Mouse (Mus musculus) lung, postnatal 10 days (tissue): Measurements from ENCODE around the gene Ret.
A peak's percentile ranks its signal among the peaks of the same experiment; 100 is the strongest.

ENCODE experiments used
- DNase-seq: peaks from one replicate; pipeline ENCODE4 v3.0.0; 2021

The Ret gene

DNA sequence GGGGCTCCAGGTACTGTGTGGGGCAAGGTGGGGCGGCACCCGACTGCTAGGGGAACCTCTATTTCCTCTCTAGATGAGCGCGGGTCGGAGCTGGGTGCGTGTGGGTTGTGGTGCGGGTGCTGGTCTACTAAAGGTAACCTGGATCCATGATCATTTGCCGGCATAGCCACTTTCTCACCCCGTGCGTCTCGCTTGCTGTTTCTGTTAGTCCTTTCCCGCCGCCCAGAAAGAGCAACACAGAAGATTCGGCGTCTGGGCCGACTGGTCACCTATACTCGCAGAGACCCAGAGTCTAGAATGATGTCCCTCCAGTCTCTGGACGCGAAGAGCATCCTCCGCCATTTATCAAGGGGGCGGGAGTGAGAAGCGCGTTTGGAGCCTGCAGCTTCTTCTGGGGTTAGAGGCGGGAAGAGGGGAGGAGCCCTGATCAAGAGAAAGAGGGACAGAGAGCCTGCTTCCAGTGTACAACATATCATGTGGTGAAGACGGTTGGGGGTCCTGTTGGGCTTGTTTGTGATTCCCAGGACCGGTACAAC is at the start of gene Ret:
Gene Ret (minus strand): TSS at position 279 of the 536 bp plus-strand sequence.
- DNase-seq, result no peak

- no peak for DNase-seq
Observed at GRCm38 (mm10) chr6:118247161-118247560, 49.6 kb upstream of the Ret start.

DNA sequence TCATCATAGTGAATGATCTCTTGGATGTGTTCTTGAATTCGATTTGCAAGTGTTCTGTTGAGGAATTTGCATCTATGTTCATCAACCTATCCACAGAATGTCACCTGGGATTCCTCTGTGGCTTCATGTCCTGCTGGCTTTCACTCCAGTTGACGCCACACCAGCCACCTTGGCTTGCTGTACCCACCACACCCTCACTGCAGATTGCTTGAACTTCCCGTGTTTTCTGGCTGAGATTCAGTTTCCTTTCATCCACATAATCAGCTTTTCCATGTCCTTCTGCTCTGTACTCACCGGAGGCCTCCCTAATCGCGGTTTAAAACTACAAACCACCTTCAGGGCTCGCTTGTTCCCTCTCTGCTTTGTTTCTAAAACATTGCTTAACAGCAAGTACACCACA is 46.6 kb upstream of the Ret start:
- DNase-seq, result no peak

DNA sequence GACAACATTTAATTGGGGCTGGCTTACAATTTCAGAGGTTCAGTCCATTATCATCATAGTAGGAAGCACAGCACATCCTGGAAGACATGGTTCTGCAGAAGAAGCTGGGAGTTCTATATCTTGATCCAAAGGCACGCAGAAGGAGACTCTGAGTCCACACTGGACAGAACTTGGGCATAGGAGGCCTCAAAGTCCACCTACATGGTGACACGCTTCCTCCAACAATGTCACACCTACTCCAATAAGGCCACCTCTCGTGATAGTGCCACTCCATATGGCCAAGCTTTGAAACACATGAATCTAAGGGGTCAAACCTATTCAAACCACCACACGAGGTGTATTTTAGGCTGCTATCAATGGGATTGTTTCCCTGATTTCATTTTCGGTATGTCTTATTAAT is 45.4 kb upstream of the Ret start:
- no peak for DNase-seq

GRCm38 (mm10) chr6:118226072-118226471 is 28.6 kb upstream of the Ret start:
- DNase-seq, result no peak

DNA sequence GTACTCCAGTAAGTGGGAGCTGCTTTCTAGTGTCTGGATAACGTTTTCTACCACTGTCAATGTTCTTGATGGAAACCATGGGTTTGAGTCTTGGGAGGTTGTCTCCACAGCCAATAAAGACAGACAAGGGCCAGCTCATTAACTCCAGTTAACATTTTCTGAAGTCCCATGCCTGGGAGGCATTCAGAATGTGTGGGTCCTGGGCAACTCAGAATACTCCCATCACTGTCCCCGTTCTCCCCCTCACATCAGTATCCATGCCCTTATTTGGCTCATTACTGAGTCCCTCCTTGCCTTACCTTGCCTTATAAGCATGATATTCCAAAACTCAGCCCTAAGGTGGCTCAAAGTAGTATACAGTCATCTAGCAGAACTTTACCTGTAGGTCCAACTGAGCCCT is 25.0 kb upstream of the Ret start:
- DNase-seq, result no peak

DNA sequence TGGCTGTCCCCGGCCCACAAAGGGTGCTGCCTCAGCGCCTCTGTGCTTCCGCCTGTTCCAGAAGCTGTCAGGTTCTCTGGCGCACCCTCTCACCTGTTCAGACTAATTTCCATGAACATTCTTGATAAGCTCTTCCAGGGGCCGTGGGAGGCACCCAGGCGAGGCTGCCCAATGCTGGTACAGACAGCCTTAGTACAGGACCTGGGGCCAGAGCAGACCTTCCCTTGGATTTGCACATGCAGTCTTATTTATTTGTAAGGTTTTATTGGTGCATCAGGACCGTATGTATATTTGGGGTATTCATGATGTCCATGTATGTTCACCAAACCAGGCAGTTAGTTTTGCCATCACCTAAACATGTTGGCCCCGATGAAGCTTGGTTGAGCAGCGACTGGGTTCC is 18.2 kb upstream of the Ret start:
- no peak for DNase-seq

DNA sequence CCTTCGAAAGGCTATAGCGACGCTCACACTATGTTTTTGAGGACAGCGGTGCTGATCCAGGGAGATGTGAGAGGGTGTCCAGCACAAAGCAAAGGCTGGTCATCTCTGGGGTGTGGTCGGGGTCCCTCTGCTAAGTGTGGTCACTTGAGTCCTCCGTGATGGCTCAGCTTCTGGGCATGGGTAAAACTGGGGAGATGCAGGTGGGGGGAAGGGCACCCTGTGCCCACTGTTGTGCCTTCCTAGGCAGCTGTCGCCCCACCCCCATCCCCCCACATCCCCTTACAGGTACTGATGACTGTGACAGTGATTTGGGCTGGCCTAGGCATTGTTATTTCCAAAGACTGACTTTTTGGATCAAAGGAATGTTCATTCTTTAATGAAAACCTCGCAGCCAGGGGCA is 10.8 kb upstream of the Ret start:
- no peak for DNase-seq

DNA sequence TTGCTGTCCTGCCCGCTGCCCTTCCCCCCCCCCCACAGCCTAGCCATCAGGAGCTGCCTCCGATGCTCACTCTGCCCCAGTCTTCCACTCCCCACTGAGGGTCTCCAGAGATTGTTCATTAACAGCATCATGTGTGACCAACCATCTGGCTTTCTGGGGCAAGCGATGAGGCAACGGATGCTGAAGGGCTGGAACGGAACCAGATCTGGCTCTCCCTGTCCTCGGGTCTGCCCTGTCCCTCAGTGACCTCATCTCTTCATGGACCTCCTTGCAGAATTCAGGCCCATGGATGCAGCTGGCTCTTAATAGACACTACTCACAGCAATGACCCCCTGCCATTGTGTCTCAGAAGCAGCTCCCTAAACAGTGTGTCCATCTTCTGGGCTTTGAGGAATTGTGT is 8.9 kb upstream of the Ret start:
- no peak for DNase-seq

DNA sequence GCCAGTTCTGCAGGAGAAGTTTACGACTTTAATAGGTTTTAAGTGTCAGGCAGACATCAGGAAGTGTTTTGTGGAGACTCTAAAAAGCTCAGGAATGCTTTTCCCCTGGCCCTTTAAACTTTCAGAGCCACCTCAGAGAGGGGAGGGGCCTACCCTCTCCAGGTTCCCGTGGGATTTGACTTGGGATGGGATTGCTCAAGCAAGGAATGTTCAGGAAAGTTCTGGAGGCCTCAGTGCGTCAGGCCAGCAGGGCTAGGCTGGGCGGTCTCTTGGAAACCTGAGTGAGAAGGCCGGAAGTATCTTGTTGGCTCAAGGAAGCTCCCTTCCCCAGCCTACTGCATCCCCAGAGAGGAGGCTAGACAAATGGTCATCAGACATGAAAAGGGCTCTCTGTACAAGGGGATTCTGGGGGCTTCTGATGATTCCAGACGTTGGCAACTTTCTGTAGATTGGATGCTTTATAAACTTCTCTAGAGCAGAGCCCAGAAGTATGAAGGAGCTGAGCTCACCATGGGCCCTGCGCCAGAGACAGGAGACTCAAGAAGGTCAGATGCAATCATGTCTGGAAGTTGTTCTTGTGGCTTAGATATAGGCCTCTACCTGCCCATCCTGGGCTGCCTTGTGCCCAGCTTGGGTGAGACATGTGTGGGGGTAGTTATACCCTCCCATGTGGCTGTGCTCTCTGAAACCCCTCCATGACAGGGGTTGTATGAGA is 7.8 kb upstream of the Ret start:
- no peak for DNase-seq

GRCm38 (mm10) chr6:118204112-118204511 is 6.6 kb upstream of the Ret start:
- DNase-seq, result no peak

GRCm38 (mm10) chr6:118196751-118197439 is 623 bp downstream of the Ret start:
- peak; percentile 41 for DNase-seq

GRCm38 (mm10) chr6:118195108-118195507 is 2.4 kb downstream of the Ret start:
- DNase-seq, result peak; percentile 66

DNA sequence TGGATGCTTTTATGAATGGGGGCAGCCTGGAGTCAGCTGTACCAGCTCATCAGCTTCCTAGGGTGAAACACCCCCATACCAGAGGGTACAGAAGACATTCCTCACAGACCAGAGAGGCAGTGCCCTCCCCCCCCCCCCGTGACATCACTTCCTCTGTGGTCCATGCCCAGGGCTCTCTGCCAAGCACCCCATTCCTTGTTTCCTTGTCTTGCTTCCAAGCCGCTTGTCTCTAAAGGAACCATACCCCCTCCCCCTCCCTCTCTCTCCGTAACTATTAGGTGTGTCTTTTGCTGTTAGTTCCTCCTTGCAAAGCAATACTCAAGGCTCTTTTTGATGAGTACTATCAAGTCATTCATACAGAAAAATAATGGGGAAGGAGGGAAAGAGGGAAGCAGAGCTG is 4.6 kb downstream of the Ret start:
- peak; percentile 27 for DNase-seq

DNA sequence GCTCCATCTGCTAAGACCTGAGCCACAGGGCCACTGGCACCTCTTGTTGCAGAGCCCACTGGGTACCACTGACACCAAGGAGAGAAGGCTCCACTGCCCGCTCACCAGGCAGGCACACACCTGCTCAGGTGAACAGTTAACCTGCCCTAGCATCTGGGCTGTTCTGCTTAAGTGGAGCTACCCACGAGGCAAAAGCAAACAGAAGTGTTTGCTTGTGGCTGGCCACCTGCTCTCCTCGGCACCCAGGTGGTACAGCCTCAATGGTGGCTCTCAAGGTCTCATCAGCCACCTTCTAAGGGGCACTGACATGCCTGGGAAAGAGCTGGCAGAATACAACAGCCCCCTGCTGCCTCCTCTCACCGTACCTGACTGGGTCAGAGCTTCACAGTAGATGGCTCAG is 5.3 kb downstream of the Ret start:
- no peak for DNase-seq

- no peak for DNase-seq
Observed at GRCm38 (mm10) chr6:118189764-118190163, 7.8 kb downstream of the Ret start.

DNA sequence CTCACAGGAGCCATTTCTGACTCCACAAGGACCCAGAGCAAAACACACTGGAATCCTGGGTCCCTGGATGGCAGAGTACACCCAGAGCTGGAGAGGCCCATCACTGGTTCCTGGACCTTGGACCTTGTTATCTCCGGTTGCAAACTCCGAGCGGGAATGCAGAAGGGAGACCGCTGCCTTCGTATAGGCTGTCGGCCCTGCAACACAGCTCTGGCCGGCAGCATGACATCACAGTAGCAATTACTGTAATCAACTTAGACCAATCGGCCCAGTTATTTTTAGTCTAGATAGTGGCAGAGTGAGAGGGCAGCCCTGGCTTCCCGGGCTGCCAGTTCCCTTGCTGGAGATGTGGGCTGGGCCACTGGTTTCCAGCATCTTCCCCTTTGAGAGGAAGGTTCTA is 8.9 kb downstream of the Ret start:
- DNase-seq, result no peak

- no peak for DNase-seq
Observed at GRCm38 (mm10) chr6:118187285-118187641, 10.3 kb downstream of the Ret start.

DNA sequence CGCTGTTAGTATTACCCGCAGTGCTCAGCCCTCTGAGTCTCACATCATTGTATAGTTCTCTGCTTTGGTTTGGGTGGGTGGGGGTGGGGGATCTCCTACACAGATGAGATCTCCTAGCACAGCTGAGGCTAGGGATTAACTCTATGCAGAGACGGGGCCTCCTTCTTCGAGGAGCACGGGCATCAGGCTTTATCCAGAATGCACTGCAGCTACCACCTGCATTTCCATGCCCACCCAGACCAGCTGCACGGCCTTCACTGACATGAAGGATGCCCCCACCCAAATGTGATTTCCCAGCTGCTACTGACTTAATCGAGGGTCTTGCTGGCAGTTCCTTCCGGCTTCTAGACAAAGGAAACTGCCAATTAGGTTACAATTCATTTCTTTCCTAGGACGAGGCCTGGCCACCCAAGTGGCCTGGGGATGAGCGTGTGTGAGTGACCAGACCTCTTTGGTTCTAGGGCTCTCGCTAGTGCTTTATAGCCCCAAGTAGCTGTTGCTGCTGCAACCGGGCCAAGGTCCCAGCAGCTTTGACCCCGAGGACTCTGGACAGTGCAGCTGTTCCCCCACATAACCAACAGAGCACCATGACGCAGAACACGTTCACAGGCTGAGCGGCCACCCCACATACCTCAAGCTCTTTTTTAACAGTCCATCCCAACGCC is 10.8 kb downstream of the Ret start:
- DNase-seq, result no peak

DNA sequence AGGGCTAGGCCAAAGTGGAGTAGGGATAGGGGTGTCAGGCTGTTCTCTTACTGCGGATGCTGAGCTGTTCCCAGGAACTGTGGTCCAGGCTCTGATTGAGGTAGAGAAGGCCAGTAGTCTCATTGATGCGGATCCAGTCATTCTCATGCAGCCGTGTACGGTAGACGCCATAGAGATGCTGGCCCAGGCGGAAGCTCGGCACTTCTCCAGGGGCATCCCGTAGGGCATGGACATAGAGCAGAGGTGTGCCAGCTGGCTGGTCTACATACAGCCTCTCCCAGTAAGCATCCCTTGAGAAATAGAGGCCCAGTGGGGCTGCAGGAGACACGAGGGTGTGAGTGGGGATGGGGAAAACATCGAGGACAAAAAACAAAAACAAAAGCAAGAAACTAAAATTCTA is 13.4 kb downstream of the Ret start:
- no peak for DNase-seq

DNA sequence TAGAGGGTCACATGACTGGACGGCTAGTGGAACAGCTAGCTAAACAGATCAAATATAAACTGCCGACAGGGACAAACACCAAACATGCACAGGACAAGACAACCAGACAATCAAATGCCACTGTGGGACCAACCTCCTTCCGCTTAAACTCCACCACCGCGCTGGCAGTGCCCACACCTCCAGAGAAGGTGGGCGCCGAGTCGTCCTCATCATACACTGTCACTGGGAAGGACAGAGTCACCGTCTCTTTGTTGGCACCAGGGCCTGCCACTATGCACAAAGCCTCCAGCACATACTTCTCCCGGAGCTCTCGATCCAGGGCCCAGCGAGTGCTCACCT is 17.5 kb downstream of the Ret start:
- DNase-seq, result no peak

DNA sequence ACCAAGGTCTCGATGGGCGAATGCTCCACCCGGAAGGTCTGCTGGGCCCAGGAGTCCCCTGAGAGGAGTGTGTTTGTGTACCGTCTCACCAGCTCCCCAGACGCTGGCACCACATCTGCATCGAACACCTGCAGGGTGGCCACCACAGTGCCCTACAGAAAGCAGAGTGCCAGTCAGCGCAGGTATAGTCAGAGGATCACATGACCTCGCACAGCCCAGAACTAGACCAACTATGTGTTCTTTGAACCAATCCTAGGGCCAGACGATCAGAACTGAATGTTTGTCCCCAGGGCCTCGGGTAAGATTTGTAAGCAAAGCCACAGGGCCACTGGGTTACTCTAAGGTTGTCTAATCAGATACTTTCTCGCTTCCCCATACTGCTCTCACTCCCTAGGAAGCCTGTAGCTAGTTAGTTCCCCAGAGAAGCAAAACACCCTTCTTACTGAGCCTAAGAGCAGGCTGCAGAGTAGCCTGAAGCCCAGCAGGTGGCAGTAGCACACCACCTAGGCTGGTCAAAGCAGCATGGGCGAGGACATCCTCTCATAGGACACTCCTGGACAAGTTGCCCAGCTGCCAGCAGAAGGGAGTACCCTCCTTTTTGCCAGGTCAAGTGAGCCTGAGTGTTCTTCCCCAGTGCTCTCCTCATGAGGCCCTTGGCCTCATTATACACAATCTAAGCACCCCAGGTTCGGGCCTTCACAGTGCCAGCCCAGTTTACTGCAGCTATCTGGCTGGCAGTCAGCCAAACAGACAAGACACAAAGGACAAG is 18.0 kb downstream of the Ret start:
- DNase-seq, result peak; percentile 83

DNA sequence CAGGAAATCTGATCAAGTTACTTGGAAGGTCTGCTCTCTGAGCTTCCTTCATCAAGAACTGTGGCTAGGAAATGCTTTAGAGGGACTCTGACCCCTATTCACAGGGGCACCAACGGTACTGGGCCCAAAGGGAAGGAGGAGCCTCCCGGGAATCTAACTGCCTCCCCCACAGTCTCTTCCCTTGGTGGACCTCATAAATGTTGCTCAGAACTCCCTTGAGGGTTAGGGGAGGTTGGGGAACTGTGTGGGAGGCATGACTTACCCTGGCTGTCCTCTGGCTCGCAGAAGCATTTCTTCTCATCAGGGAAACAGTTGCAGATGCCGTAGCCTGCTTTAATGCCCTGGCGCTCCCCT is 23.6 kb downstream of the Ret start:
- no peak for DNase-seq
